Mouse (Mus musculus): Measurements from ENCODE around the gene Dlgap4. TPM values are rescaled to one million over a fixed set of nuclear protein-coding genes. Genes with fewer than 3 reads are reported as not detected.

The Dlgap4 gene
- total and polyA plus RNA-seq, 3 experiments: 10.4 to 39.6 TPM; not detected in 1

DNA sequence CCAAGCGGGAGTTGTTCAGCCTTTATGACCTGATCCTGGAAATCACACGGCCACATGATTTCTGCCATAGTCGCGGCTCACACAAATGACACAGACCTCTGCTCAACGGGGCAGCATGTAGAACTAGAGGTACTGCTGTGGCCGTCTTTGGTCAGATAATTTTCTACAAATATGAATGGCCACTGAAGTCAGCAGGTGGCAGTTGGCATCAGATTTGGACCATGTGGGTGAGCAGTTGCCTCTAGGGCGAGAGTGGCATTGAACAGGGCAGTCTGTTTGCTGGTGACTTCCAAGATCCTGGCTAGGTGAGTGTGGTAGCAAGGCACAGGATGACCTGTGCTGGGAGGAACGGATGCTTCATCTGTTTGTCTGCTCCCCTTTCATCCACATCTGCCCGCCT is 24.0 kb upstream of the Dlgap4 start:
- H3K4me1 ChIP-seq (ENCODE audit: control insufficient read depth in 1 of 2, insufficient read depth in 2 of 2, low read length in 2 of 2): no peaks in the 10 kb centered on the region
- no peaks in the 10 kb centered on the region for H3K36me3 ChIP-seq (ENCODE audit: control insufficient read depth in 1 of 2, insufficient read depth in 2 of 2, low read length in 2 of 2)
- H3K4me3 ChIP-seq (ENCODE audit: control insufficient read depth in 1 of 2, insufficient read depth in 1 of 2, low read depth in 2 of 2, low read length in 2 of 2): no peak overlapping the region
- DNase-seq (ENCODE audit: low read depth, low spot score): no peak
- H3K9me3 ChIP-seq (replicated peaks; ENCODE audit: insufficient read depth, low read length): no peaks in the 10 kb centered on the region
- H3K79me2 ChIP-seq (ENCODE audit: control insufficient read depth, insufficient read depth, low read length, poor library complexity): no peaks in the 10 kb centered on the region
- H3K27ac ChIP-seq (ENCODE audit: control insufficient read depth, low read depth, low read length): no peak overlapping the region
- H3K27me3 ChIP-seq (ENCODE audit: control insufficient read depth in 1 of 2, insufficient read depth in 2 of 2, low read length in 2 of 2): peaks cover 0 to under 1% of the 10 kb centered on the region in 2 experiments; a peak in 2 of 4 replicates
- TF ChIP-seq POLR2A (IDR thresholded peaks at IDR 0.05; ENCODE audit: control insufficient read depth in 1 of 2, insufficient read depth in 1 of 2, low read depth in 1 of 2, low read length in 2 of 2, poor library complexity in 1 of 2): no peak
- TF ChIP-seq TAL1 (IDR thresholded peaks at IDR 0.05; ENCODE audit: low read length): no peak
- TF ChIP-seq POLR2AphosphoS5 (IDR thresholded peaks at IDR 0.05; ENCODE audit: borderline replicate concordance, low read depth, low read length): no peak
- TF ChIP-seq GATA1 (IDR thresholded peaks at IDR 0.05; ENCODE audit: low read depth, low read length): no peak
- TF ChIP-seq MAX (IDR thresholded peaks at IDR 0.05; ENCODE audit: low read length): no peak
- TF ChIP-seq BHLHE40 (IDR thresholded peaks at IDR 0.05; ENCODE audit: borderline replicate concordance, low read depth, low read length): no peak
- TF ChIP-seq ZKSCAN1 (IDR thresholded peaks at IDR 0.05; ENCODE audit: low read depth, low read length): no peak
- TF ChIP-seq SIN3A (IDR thresholded peaks at IDR 0.05; ENCODE audit: low read length): no peak
- TF ChIP-seq ETS1 (IDR thresholded peaks at IDR 0.05; ENCODE audit: low read depth, low read length): no peak
- TF ChIP-seq ZC3H11A (IDR thresholded peaks at IDR 0.05; ENCODE audit: low read depth, low read length): no peak
- no peak for TF ChIP-seq EP300 (IDR thresholded peaks at IDR 0.05; ENCODE audit: low read depth in 1 of 2, low read length in 2 of 2)
- no peak for TF ChIP-seq CTCF (IDR thresholded peaks at IDR 0.05 in 2 of 3, conservative IDR thresholded peaks at IDR 0.05 in 1 of 3; ENCODE audit: control insufficient read depth in 1 of 3, insufficient read depth in 1 of 3, low read depth in 2 of 3, low read length in 3 of 3, poor library complexity in 1 of 3, severe bottlenecking in 1 of 3)
- TF ChIP-seq MYB (IDR thresholded peaks at IDR 0.05; ENCODE audit: low read depth, low read length): no peak
- no peak for TF ChIP-seq RCOR1 (IDR thresholded peaks at IDR 0.05; ENCODE audit: low read depth, low read length)
- TF ChIP-seq NRF1 (IDR thresholded peaks at IDR 0.05; ENCODE audit: insufficient read depth, low read depth, low read length, poor library complexity, severe bottlenecking): no peak
- no peak for TF ChIP-seq MEF2A (IDR thresholded peaks at IDR 0.05; ENCODE audit: extremely low read depth, insufficient replicate concordance, low read depth, low read length, poor library complexity, severe bottlenecking)
- TF ChIP-seq USF1 (IDR thresholded peaks at IDR 0.05; ENCODE audit: low read depth, low read length): no peak
- no peak for TF ChIP-seq NELFE (IDR thresholded peaks at IDR 0.05; ENCODE audit: low read depth, low read length)
- no peak overlapping the region for H3K9ac ChIP-seq (ENCODE audit: control insufficient read depth, low read depth, low read length, poor library complexity, severe bottlenecking)

DNA sequence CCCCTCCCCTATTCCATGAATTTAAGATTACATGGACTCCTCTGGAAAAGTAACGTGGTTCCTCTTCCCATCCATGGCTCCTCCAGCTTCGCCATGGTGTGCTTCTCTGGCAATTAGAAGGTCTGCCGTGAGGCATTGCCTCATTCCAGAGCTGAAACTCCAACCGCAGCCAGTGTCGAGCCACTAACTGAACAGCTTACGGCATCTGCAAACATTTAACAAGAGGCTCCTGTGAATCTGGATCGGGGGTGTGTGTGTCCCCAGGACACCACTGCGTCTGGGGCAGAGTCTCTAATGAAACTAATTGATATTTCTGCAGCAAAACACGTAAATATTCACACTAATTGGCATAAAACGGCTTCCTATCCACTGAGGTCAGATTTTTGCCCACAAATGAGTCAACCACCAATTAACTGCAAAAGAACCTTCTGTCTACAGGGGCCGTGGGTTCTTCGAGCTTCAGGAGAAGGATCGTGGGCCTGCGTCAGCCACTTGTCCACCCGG is 18.5 kb upstream of the Dlgap4 start:
- H3K27me3 ChIP-seq (ENCODE audit: control insufficient read depth in 1 of 2, insufficient read depth in 2 of 2, low read length in 2 of 2): no peaks in the 10 kb centered on the region

More for the DNA sequence above, 18.5 kb upstream of the Dlgap4 start:
- Histone ChIP-seq H3K4me3 (ENCODE audit: control insufficient read depth in 1 of 2, insufficient read depth in 1 of 2, low read depth in 2 of 2, low read length in 2 of 2) (no peak overlapping the region), H3K4me1 (ENCODE audit: control insufficient read depth in 1 of 2, insufficient read depth in 2 of 2, low read length in 2 of 2) (no peaks in the 10 kb centered on the region), H3K27ac (ENCODE audit: control insufficient read depth, low read depth, low read length) (no peak overlapping the region), H3K9me3 (replicated peaks; ENCODE audit: insufficient read depth, low read length) (no peaks in the 10 kb centered on the region), H3K36me3 (ENCODE audit: control insufficient read depth in 1 of 2, insufficient read depth in 2 of 2, low read length in 2 of 2) (no peaks in the 10 kb centered on the region), H3K79me2 (ENCODE audit: control insufficient read depth, insufficient read depth, low read length, poor library complexity) (no peaks in the 10 kb centered on the region), H3K9ac (ENCODE audit: control insufficient read depth, low read depth, low read length, poor library complexity, severe bottlenecking) (no peak overlapping the region)
- no peak for DNase-seq (ENCODE audit: low read depth, low spot score)
- no peak for TF ChIP-seq HCFC1 (IDR thresholded peaks at IDR 0.05; ENCODE audit: low read depth, low read length)
- no peak for TF ChIP-seq BHLHE40 (IDR thresholded peaks at IDR 0.05; ENCODE audit: borderline replicate concordance, low read depth, low read length)
- TF ChIP-seq TAL1 (IDR thresholded peaks at IDR 0.05; ENCODE audit: low read length): no peak
- no peak for TF ChIP-seq TBP (IDR thresholded peaks at IDR 0.05; ENCODE audit: low read depth, low read length)
- no peak for TF ChIP-seq E2F4 (IDR thresholded peaks at IDR 0.05; ENCODE audit: borderline replicate concordance, low read depth, low read length)
- TF ChIP-seq TCF12 (IDR thresholded peaks at IDR 0.05; ENCODE audit: low read depth, low read length): no peak
- TF ChIP-seq ZKSCAN1 (IDR thresholded peaks at IDR 0.05; ENCODE audit: low read depth, low read length): no peak
- TF ChIP-seq RCOR1 (IDR thresholded peaks at IDR 0.05; ENCODE audit: low read depth, low read length): no peak
- no peak for TF ChIP-seq SMC3 (IDR thresholded peaks at IDR 0.05; ENCODE audit: low read depth, low read length)
- TF ChIP-seq USF1 (IDR thresholded peaks at IDR 0.05; ENCODE audit: low read depth, low read length): no peak
- no peak for TF ChIP-seq ETS1 (IDR thresholded peaks at IDR 0.05; ENCODE audit: low read depth, low read length)
- no peak for TF ChIP-seq JUND (IDR thresholded peaks at IDR 0.05; ENCODE audit: low read depth, low read length)
- no peak for TF ChIP-seq CTCF (IDR thresholded peaks at IDR 0.05 in 2 of 3, conservative IDR thresholded peaks at IDR 0.05 in 1 of 3; ENCODE audit: control insufficient read depth in 1 of 3, insufficient read depth in 1 of 3, low read depth in 2 of 3, low read length in 3 of 3, poor library complexity in 1 of 3, severe bottlenecking in 1 of 3)
- no peak for TF ChIP-seq USF2 (IDR thresholded peaks at IDR 0.05; ENCODE audit: borderline replicate concordance in 1 of 2, insufficient read depth in 1 of 2, low read depth in 1 of 2, low read length in 2 of 2)
- no peak for TF ChIP-seq MYC (IDR thresholded peaks at IDR 0.05; ENCODE audit: low read depth, low read length)
- no peak for TF ChIP-seq GATA1 (IDR thresholded peaks at IDR 0.05; ENCODE audit: low read depth, low read length)
- TF ChIP-seq UBTF (IDR thresholded peaks at IDR 0.05; ENCODE audit: borderline replicate concordance, insufficient read depth, low read depth, low read length): no peak
- TF ChIP-seq MAX (IDR thresholded peaks at IDR 0.05; ENCODE audit: low read length): no peak
